Mouse (Mus musculus) midbrain, embryonic 16.5 days (tissue): ENCODE measurements at regions not wholly inside any gene's neighbourhood (a gene's known extent, or its start where the extent isn't known, plus 50 kb on each side); places are given as distances from the start of the nearest gene placed in this dataset.
A peak's percentile ranks its signal among the peaks of the same experiment; 100 is the strongest.

ENCODE experiments used
- ATAC-seq: fragments of 200-750 bp; cut with Nextera tagmentation; 2 replicates; pipeline ENCODE4 v1.8.0; 2017; ENCODE audit warnings: moderate TSS enrichment
- H3K27ac ChIP-seq: fragments of 300-500 bp; sonication (generic); 2 replicates; pipeline ENCODE4 v1.5.1; 2014; ENCODE audit warnings: mild to moderate bottlenecking, low read length, mixed read lengths
- H3K27me3 ChIP-seq: fragments of 300-500 bp; sonication (generic); 2 replicates; pipeline ENCODE4 v1.6.1; 2014; ENCODE audit warnings: low read depth, low read length, mixed read lengths; ENCODE audit not compliant: control insufficient read depth, insufficient read depth
- H3K36me3 ChIP-seq: fragments of 300-500 bp; sonication (generic); 2 replicates; pipeline ENCODE4 v1.6.1; 2014; ENCODE audit warnings: mild to moderate bottlenecking, low read length, moderate library complexity, mixed read lengths; ENCODE audit not compliant: control insufficient read depth, insufficient read depth
- H3K4me1 ChIP-seq: fragments of 300-500 bp; sonication (generic); 2 replicates; pipeline ENCODE4 v1.6.1; 2014; ENCODE audit warnings: mild to moderate bottlenecking, low read length, mixed read lengths; ENCODE audit not compliant: control insufficient read depth, insufficient read depth
- H3K4me2 ChIP-seq: fragments of 300-500 bp; sonication (generic); 2 replicates; pipeline ENCODE4 v1.6.1; 2014; ENCODE audit warnings: mild to moderate bottlenecking, low read length, mixed read lengths
- H3K4me3 ChIP-seq: fragments of 300-500 bp; sonication (generic); 2 replicates; pipeline ENCODE4 v1.5.1; 2014; ENCODE audit warnings: low read depth, mild to moderate bottlenecking, low read length, moderate library complexity, mixed read lengths
- H3K9ac ChIP-seq: fragments of 300-500 bp; sonication (generic); 2 replicates; pipeline ENCODE4 v1.6.1; 2014; ENCODE audit warnings: low read depth, low read length, mixed read lengths
- H3K9me3 ChIP-seq: fragments of 300-500 bp; sonication (generic); replicated peaks from 2 replicates; pipeline ENCODE4 v1.6.1; 2014; ENCODE audit warnings: mild to moderate bottlenecking, low read length, mixed read lengths; ENCODE audit not compliant: control insufficient read depth, poor library complexity, severe bottlenecking
- WGBS: fragments of 180-500 bp; shearing (Covaris S2); extraction: QIAGEN DNeasy Blood & Tissue Kit; methylation state at CpG from one replicate; pipeline ENCODE4 v1.1.7; 2014; 5-methylcytosine and 5-hydroxymethylcytosine counted together

DNA sequence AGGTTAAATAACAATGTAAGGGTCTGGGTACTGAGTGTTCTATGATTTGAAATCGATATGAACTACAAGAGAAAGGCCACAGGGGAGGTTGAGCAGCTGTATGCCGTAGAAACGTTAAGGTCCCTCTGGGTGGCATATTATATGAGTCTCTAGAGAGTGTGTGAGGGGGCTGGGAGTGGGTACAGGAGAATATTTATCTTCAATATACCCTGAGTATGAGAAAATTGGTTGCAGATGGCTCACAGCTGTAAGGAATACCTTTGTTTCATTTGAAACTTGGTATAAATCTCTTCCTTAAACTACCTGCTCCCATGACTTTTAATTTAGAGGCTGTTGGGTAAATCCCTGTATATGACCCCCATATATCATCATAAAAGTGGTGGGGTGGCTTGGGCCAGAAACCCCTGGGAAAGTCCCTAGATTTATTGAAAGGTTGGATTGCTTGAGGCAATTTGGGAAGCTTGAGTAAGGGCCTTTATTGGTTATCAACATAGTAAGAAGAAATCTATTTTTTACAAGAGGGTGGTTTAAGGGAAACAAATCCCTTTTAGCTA is 128.7 kb upstream of the Prkg2 start:
- Histone ChIP-seq H3K9me3 (no peaks in the 10 kb centered on the region), H3K4me1 (no peaks in the 10 kb centered on the region), H3K4me3 (no peak overlapping the region), H3K4me2 (no peak overlapping the region), H3K27ac (no peak overlapping the region), H3K36me3 (no peaks in the 10 kb centered on the region), H3K9ac (no peak overlapping the region), H3K27me3 (no peaks in the 10 kb centered on the region)
- no peak for ATAC-seq
- WGBS, result 59% methylated on average over 3 of the region's 3 CpGs

DNA sequence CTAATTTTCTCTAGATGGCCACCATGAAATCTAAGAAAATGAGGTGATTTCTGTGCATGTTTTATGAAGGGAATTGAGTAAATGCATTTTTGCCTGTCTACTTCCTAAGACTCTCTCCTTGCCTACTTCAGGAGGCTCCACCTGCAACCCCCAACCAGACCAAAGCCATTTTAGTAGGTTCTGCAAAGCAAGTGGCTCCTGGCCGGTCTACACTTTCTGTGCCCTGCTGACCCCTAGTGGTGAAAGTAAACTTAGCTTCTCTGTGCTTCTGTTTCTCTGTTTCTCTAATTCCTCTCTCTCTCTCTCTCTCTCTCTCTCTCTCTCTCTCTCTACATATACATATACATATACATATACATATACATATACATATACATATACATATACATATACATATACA is 120.8 kb upstream of the Prkg2 start:
- no peaks in the 10 kb centered on the region for H3K36me3 ChIP-seq
- no peak for ATAC-seq

GRCm38 (mm10) chr5:99153269-99153850 is 116.2 kb upstream of the Prkg2 start:
- WGBS, result 60% methylated on average over 2 of the region's 2 CpGs
- ATAC-seq, result no peak

More for the DNA sequence above, 120.8 kb upstream of the Prkg2 start:
- no peak overlapping the region for H3K4me3 ChIP-seq
- no peaks in the 10 kb centered on the region for H3K27me3 ChIP-seq
- H3K9ac ChIP-seq, result no peak overlapping the region
- no peak overlapping the region for H3K27ac ChIP-seq
- no peaks in the 10 kb centered on the region for H3K4me1 ChIP-seq
- 7% methylated on average over 1 of the region's 1 CpGs for WGBS
- H3K4me2 ChIP-seq, result no peak overlapping the region
- H3K9me3 ChIP-seq, result no peaks in the 10 kb centered on the region

DNA sequence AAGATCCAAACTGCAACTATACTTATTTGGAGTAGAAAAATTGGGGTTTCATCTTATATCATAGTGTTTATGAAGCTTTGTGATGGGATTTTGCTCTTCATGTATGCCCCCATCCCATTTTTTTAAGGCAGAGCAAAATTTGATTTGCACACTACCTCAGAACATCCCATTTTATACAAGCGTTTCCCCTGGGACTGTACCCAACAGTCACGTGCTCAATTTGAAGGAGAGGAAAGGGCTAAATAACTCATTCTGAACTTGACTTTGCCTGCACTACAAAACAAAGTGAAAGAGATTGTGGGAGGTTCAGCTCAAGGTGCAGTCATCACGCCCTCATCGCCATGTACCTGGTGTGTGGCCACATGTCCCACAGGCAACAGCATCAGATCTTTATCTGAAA is 115.1 kb upstream of the Prkg2 start:
- 91% methylated on average over 4 of the region's 4 CpGs for WGBS
- H3K4me1 ChIP-seq, result no peaks in the 10 kb centered on the region

More at GRCm38 (mm10) chr5:99153269-99153850, 116.2 kb upstream of the Prkg2 start:
- Histone ChIP-seq H3K4me3 (no peak overlapping the region), H3K9ac (no peak overlapping the region), H3K4me1 (no peaks in the 10 kb centered on the region), H3K36me3 (no peaks in the 10 kb centered on the region), H3K27me3 (no peaks in the 10 kb centered on the region), H3K27ac (no peak overlapping the region), H3K4me2 (no peak overlapping the region), H3K9me3 (no peaks in the 10 kb centered on the region)

GRCm38 (mm10) chr5:99149904-99150303 is 112.8 kb upstream of the Prkg2 start:
- no peak overlapping the region for H3K9ac ChIP-seq
- no peaks in the 10 kb centered on the region for H3K9me3 ChIP-seq
- no peak for ATAC-seq
- no peak overlapping the region for H3K27ac ChIP-seq
- no peak overlapping the region for H3K4me3 ChIP-seq
- 26% methylated on average over 1 of the region's 1 CpGs for WGBS
- H3K4me1 ChIP-seq, result no peaks in the 10 kb centered on the region
- no peak overlapping the region for H3K4me2 ChIP-seq
- no peaks in the 10 kb centered on the region for H3K36me3 ChIP-seq
- H3K27me3 ChIP-seq, result no peaks in the 10 kb centered on the region

More for the DNA sequence above, 115.1 kb upstream of the Prkg2 start:
- Histone ChIP-seq H3K9ac (no peak overlapping the region), H3K27me3 (no peaks in the 10 kb centered on the region), H3K4me3 (no peak overlapping the region), H3K4me2 (no peak overlapping the region), H3K36me3 (no peaks in the 10 kb centered on the region), H3K27ac (no peak overlapping the region), H3K9me3 (no peaks in the 10 kb centered on the region)
- no peak for ATAC-seq

- Histone ChIP-seq H3K9ac (no peak overlapping the region), H3K4me3 (no peak overlapping the region), H3K4me1 (0 out of 2 replicates have a peak, but pooled peaks cover 2% of the 10 kb centered on the region), H3K27ac (no peak overlapping the region), H3K27me3 (no peaks in the 10 kb centered on the region), H3K9me3 (no peaks in the 10 kb centered on the region), H3K36me3 (no peaks in the 10 kb centered on the region), H3K4me2 (no peak overlapping the region)
- ATAC-seq, result no peak
- 75% methylated on average over 2 of the region's 2 CpGs for WGBS
Measured at GRCm38 (mm10) chr5:99132670-99133069, 95.5 kb upstream of the Prkg2 start.

DNA sequence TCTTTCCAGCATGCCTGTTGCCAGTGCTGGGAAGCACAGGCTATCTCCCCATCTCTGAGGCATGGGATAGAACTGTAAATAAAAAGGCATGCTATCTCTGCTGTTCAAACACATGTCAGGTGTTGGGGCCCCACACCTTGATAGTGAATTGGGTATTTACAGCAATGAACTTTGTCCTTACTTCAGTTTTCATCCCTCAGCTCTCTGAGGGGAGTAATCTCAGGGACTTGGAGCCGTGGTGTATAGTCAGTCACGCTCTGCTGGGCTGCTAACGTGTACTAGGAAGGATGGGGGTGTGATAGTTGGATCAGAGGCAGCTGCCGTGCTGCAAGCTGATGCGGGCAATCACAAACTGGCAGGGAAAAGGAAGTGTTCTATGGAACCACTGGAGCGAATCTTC is 91.5 kb upstream of the Prkg2 start:
- WGBS, result 27% methylated on average over 6 of the region's 6 CpGs
- Histone ChIP-seq H3K4me1 (peaks cover 8% of the 10 kb centered on the region; the same call in 1 of the 2 replicates), H3K27ac (no peak overlapping the region), H3K4me2 (no peak overlapping the region), H3K36me3 (no peaks in the 10 kb centered on the region), H3K27me3 (no peaks in the 10 kb centered on the region), H3K4me3 (no peak overlapping the region), H3K9ac (no peak overlapping the region), H3K9me3 (no peaks in the 10 kb centered on the region)
- no peak for ATAC-seq

- Histone ChIP-seq H3K4me3 (no peak overlapping the region), H3K9me3 (no peaks in the 10 kb centered on the region), H3K4me2 (no peak overlapping the region), H3K9ac (no peak overlapping the region), H3K36me3 (no peaks in the 10 kb centered on the region), H3K27ac (peak overlapping the region; percentile 58), H3K27me3 (no peaks in the 10 kb centered on the region), H3K4me1 (peaks cover 5% of the 10 kb centered on the region; the same call in 1 of the 2 replicates)
- peak; percentile 88 for ATAC-seq
- 58% methylated on average over 3 of the region's 3 CpGs for WGBS
Measured at GRCm38 (mm10) chr5:99125418-99125817, 88.3 kb upstream of the Prkg2 start.

GRCm38 (mm10) chr5:99111755-99112154 is 74.6 kb upstream of the Prkg2 start:
- Histone ChIP-seq H3K4me1 (no peaks in the 10 kb centered on the region), H3K4me3 (no peak overlapping the region), H3K36me3 (no peaks in the 10 kb centered on the region), H3K9ac (no peak overlapping the region), H3K9me3 (no peaks in the 10 kb centered on the region), H3K27me3 (no peaks in the 10 kb centered on the region), H3K27ac (no peak overlapping the region), H3K4me2 (no peak overlapping the region)
- WGBS, result 73% methylated on average over 4 of the region's 4 CpGs
- ATAC-seq, result no peak
